Mouse (Mus musculus): ENCODE measurements at regions not wholly inside any gene's neighbourhood (a gene's known extent, or its start where the extent isn't known, plus 50 kb on each side); places are given as distances from the start of the nearest gene placed in this dataset.

- TF ChIP-seq POLR2A (IDR thresholded peaks at IDR 0.05; ENCODE audit: extremely low read depth, insufficient read depth, low read length) (no peak), CTCF (IDR thresholded peaks at IDR 0.05; ENCODE audit: low read depth, low read length) (no peak)
- DNase-seq (ENCODE audit: extremely low read depth, low read depth, low spot score) = no peak
- Histone ChIP-seq H3K9ac (ENCODE audit: low read depth, low read length) (no peak overlapping the region), H3K4me1 (ENCODE audit: control insufficient read depth, insufficient read depth, low read length) (no peaks in the 10 kb centered on the region), H3K27ac (replicated peaks; ENCODE audit: insufficient read depth, low read depth, low read length) (no peak overlapping the region), H3K4me3 (ENCODE audit: insufficient read depth, low read depth, low read length) (no peak overlapping the region), H3K79me2 (ENCODE audit: control insufficient read depth, insufficient read depth, low read length) (no peaks in the 10 kb centered on the region), H3K36me3 (ENCODE audit: control insufficient read depth, insufficient read depth, low read length) (no peaks in the 10 kb centered on the region), H3K27me3 (ENCODE audit: control insufficient read depth, insufficient read depth, low read length) (no peaks in the 10 kb centered on the region)
- 92% methylated on average over 4 of the region's 4 CpGs for WGBS
Observed at GRCm38 (mm10) chr13:51960262-51960661, 113.8 kb downstream of the Gadd45g start.

GRCm38 (mm10) chr13:51962191-51962611, 115.7 kb downstream of the Gadd45g start:
- no peaks in the 10 kb centered on the region for H3K4me1 ChIP-seq (ENCODE audit: control insufficient read depth, insufficient read depth, low read length)
- no peak for DNase-seq (ENCODE audit: extremely low read depth, low read depth, low spot score)
- H3K4me3 ChIP-seq (ENCODE audit: insufficient read depth, low read depth, low read length) = no peak overlapping the region
- WGBS = 67% methylated on average over 8 of the region's 8 CpGs
- no peak overlapping the region for H3K27ac ChIP-seq (replicated peaks; ENCODE audit: insufficient read depth, low read depth, low read length)
- H3K36me3 ChIP-seq (ENCODE audit: control insufficient read depth, insufficient read depth, low read length) = no peaks in the 10 kb centered on the region
- H3K27me3 ChIP-seq (ENCODE audit: control insufficient read depth, insufficient read depth, low read length) = no peaks in the 10 kb centered on the region
- no peak overlapping the region for H3K9ac ChIP-seq (ENCODE audit: low read depth, low read length)
- H3K79me2 ChIP-seq (ENCODE audit: control insufficient read depth, insufficient read depth, low read length) = no peaks in the 10 kb centered on the region
- TF ChIP-seq POLR2A (IDR thresholded peaks at IDR 0.05; ENCODE audit: extremely low read depth, insufficient read depth, low read length) (no peak), CTCF (IDR thresholded peaks at IDR 0.05; ENCODE audit: low read depth, low read length) (no peak)

DNA sequence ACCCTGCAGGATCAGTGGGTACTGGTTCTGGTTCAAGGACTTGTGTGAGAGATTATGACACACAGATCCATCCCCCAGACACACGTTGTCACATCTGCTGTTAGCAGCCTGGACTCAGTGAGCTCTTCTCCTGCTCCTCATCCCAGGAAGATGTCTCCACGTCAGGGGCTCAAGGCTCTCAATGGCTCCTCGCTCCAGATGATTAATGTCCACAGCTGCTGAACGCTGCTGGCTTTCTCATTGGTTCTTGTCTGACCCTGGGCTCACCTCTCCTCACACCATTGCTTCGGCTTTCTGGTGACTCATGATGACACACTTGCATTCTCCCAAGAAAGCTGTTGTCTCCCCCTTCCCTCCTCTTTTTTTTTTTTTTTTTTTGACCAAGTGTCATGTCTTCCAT, 116.2 kb downstream of the Gadd45g start:
- TF ChIP-seq CTCF (IDR thresholded peaks at IDR 0.05; ENCODE audit: low read depth, low read length) (no peak), POLR2A (IDR thresholded peaks at IDR 0.05; ENCODE audit: extremely low read depth, insufficient read depth, low read length) (no peak)

DNA sequence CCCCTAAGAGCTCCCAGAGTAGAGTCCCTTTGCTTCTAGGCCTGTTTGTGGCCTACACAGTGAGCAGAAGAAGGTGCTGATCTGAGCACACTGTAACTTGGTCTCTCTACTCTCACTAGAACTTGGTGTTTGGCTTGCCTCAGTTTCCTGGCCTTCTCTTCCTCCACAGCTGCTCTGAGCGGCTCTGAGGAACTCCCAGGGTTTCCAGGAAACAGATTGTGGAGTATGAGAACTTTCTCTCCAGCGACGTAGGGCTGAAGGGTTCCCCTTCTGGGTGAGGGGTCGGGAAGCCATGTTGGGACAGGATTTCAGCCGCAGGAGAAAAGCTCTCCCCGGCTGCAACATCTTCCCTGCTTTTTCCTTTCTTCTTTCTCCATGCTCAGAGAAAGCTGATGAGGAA, 117.5 kb downstream of the Gadd45g start:
- H3K36me3 ChIP-seq (ENCODE audit: control insufficient read depth, insufficient read depth, low read length) = no peaks in the 10 kb centered on the region
- no peak overlapping the region for H3K4me3 ChIP-seq (ENCODE audit: insufficient read depth, low read depth, low read length)
- H3K27me3 ChIP-seq (ENCODE audit: control insufficient read depth, insufficient read depth, low read length) = no peaks in the 10 kb centered on the region
- TF ChIP-seq CTCF (IDR thresholded peaks at IDR 0.05; ENCODE audit: low read depth, low read length) = no peak
- TF ChIP-seq POLR2A (IDR thresholded peaks at IDR 0.05; ENCODE audit: extremely low read depth, insufficient read depth, low read length) = no peak
- H3K79me2 ChIP-seq (ENCODE audit: control insufficient read depth, insufficient read depth, low read length) = no peaks in the 10 kb centered on the region
- DNase-seq (ENCODE audit: extremely low read depth, low read depth, low spot score) = no peak
- WGBS = 78% methylated on average over 6 of the region's 6 CpGs
- H3K9ac ChIP-seq (ENCODE audit: low read depth, low read length) = no peak overlapping the region
- H3K4me1 ChIP-seq (ENCODE audit: control insufficient read depth, insufficient read depth, low read length) = no peaks in the 10 kb centered on the region
- no peak overlapping the region for H3K27ac ChIP-seq (replicated peaks; ENCODE audit: insufficient read depth, low read depth, low read length)

More for the DNA sequence above, 116.2 kb downstream of the Gadd45g start:
- Histone ChIP-seq H3K27me3 (ENCODE audit: control insufficient read depth, insufficient read depth, low read length) (no peaks in the 10 kb centered on the region), H3K4me1 (ENCODE audit: control insufficient read depth, insufficient read depth, low read length) (no peaks in the 10 kb centered on the region), H3K9ac (ENCODE audit: low read depth, low read length) (no peak overlapping the region), H3K36me3 (ENCODE audit: control insufficient read depth, insufficient read depth, low read length) (no peaks in the 10 kb centered on the region), H3K27ac (replicated peaks; ENCODE audit: insufficient read depth, low read depth, low read length) (no peak overlapping the region), H3K79me2 (ENCODE audit: control insufficient read depth, insufficient read depth, low read length) (no peaks in the 10 kb centered on the region), H3K4me3 (ENCODE audit: insufficient read depth, low read depth, low read length) (no peak overlapping the region)
- WGBS = 84% methylated on average over 5 of the region's 5 CpGs
- no peak for DNase-seq (ENCODE audit: extremely low read depth, low read depth, low spot score)

- Histone ChIP-seq H3K9ac (ENCODE audit: low read depth, low read length) (no peak overlapping the region), H3K27me3 (ENCODE audit: control insufficient read depth, insufficient read depth, low read length) (no peaks in the 10 kb centered on the region), H3K4me3 (ENCODE audit: insufficient read depth, low read depth, low read length) (no peak overlapping the region), H3K4me1 (ENCODE audit: control insufficient read depth, insufficient read depth, low read length) (no peaks in the 10 kb centered on the region), H3K27ac (replicated peaks; ENCODE audit: insufficient read depth, low read depth, low read length) (no peak overlapping the region), H3K36me3 (ENCODE audit: control insufficient read depth, insufficient read depth, low read length) (no peaks in the 10 kb centered on the region), H3K79me2 (ENCODE audit: control insufficient read depth, insufficient read depth, low read length) (no peaks in the 10 kb centered on the region)
- TF ChIP-seq POLR2A (IDR thresholded peaks at IDR 0.05; ENCODE audit: extremely low read depth, insufficient read depth, low read length) (no peak), CTCF (IDR thresholded peaks at IDR 0.05; ENCODE audit: low read depth, low read length) (no peak)
- DNase-seq (ENCODE audit: extremely low read depth, low read depth, low spot score) = no peak
- 65% methylated on average over 6 of the region's 6 CpGs for WGBS
Observed at GRCm38 (mm10) chr13:51964416-51964815, 117.9 kb downstream of the Gadd45g start.

DNA sequence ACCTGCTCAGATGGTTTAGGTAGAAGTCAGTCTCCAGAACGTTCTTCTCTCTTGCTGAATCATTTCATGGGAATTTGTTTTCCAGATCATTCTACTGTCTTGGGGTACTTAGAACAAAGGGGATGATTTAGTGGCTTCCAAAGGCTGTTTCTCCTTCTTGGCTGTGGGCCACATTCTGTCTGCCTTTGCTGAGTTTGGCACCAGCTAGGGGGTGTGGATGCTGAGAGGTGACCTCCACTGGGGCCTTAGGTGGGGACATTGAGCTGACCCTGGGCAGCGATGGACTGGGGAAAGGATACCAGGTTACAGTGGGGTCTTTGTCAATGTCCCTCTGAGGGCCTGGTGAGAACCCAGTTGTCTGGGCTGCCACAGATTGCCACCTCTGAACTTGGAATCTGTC, 118.4 kb downstream of the Gadd45g start:
- Histone ChIP-seq H3K9ac (ENCODE audit: low read depth, low read length) (no peak overlapping the region), H3K27ac (replicated peaks; ENCODE audit: insufficient read depth, low read depth, low read length) (no peak overlapping the region), H3K4me1 (ENCODE audit: control insufficient read depth, insufficient read depth, low read length) (no peaks in the 10 kb centered on the region), H3K27me3 (ENCODE audit: control insufficient read depth, insufficient read depth, low read length) (no peaks in the 10 kb centered on the region), H3K36me3 (ENCODE audit: control insufficient read depth, insufficient read depth, low read length) (no peaks in the 10 kb centered on the region), H3K79me2 (ENCODE audit: control insufficient read depth, insufficient read depth, low read length) (no peaks in the 10 kb centered on the region), H3K4me3 (ENCODE audit: insufficient read depth, low read depth, low read length) (no peak overlapping the region)
- TF ChIP-seq POLR2A (IDR thresholded peaks at IDR 0.05; ENCODE audit: extremely low read depth, insufficient read depth, low read length) (no peak), CTCF (IDR thresholded peaks at IDR 0.05; ENCODE audit: low read depth, low read length) (no peak)
- 91% methylated on average over 2 of the region's 2 CpGs for WGBS
- DNase-seq (ENCODE audit: extremely low read depth, low read depth, low spot score) = no peak

All from liver, adult 2 months (tissue).